Mouse (Mus musculus) heart, adult 2 months (tissue): ENCODE measurements around the gene Ubc. TPM values are rescaled to one million over a fixed set of nuclear protein-coding genes. Genes with fewer than 3 reads are reported as not detected.

Experiments used
- DNase-seq, 2 experiments: peaks; one replicate each; pipeline ENCODE4 v3.0.0; 2021
- H3K27ac ChIP-seq: fragments of 200-600 bp; 2 replicates; pipeline ENCODE4 v1.8.1; 2022
- H3K27me3 ChIP-seq: fragments of 200-500 bp; 2 replicates; pipeline ENCODE4 v1.6.1; 2012; ENCODE audit warnings: mild to moderate bottlenecking, low read length, inconsistent platforms, mixed read lengths; ENCODE audit not compliant: control insufficient read depth, insufficient read depth
- H3K36me3 ChIP-seq: fragments of 200-500 bp; 2 replicates; pipeline ENCODE4 v1.6.1; 2012; ENCODE audit warnings: low read length, inconsistent platforms; ENCODE audit not compliant: control insufficient read depth, insufficient read depth
- H3K4me1 ChIP-seq: fragments of 200-500 bp; 2 replicates; pipeline ENCODE4 v1.6.1; 2011; ENCODE audit warnings: low read length; ENCODE audit not compliant: control insufficient read depth, insufficient read depth
- H3K4me3 ChIP-seq: fragments of 200-600 bp; 2 replicates; pipeline ENCODE4 v1.8.1; 2022
- H3K79me2 ChIP-seq: fragments of 200-500 bp; replicated peaks from 2 replicates; pipeline ENCODE4 v1.6.1; 2012; ENCODE audit warnings: mild to moderate bottlenecking, inconsistent platforms, low read length, moderate library complexity, mixed read lengths; ENCODE audit not compliant: control insufficient read depth, insufficient read depth
- H3K9ac ChIP-seq: fragments of 200-500 bp; 2 replicates; pipeline ENCODE4 v1.6.1; 2012; ENCODE audit warnings: low read depth, mild to moderate bottlenecking, control low read depth, inconsistent platforms, low read length, mixed read lengths
- CTCF ChIP-seq: fragments of 200-600 bp; IDR thresholded peaks from 2 replicates; pipeline ENCODE4 v1.8.1; 2022; ENCODE audit warnings: antibody characterized with exemption, mild to moderate bottlenecking, moderate library complexity
- EP300 ChIP-seq: fragments of 200-500 bp; IDR thresholded peaks from 2 replicates; pipeline ENCODE4 v1.6.1; 2011; ENCODE audit warnings: low read depth, low read length, control low read depth; ENCODE audit not compliant: insufficient read depth
- POLR2A ChIP-seq: fragments of 200-500 bp; IDR thresholded peaks from 2 replicates; pipeline ENCODE4 v1.6.1; 2011; ENCODE audit warnings: mild to moderate bottlenecking, low read depth, low read length, control low read depth; ENCODE audit not compliant: insufficient read depth
- WGBS: fragments of 180-500 bp; shearing (Covaris S2); methylation state at CpG from one replicate; pipeline ENCODE4 v1.1.7; 2018; 5-methylcytosine and 5-hydroxymethylcytosine counted together
- intact Hi-C: fragments of 180-260 bp; cut with DNase I; formaldehyde crosslinking; loops from one replicate; pipeline ENCODE4 v1.15.1; 2025
- polyA plus RNA-seq: library from polyadenylated mRNA; depleted of rRNA; stranded (reverse); fragments of >200 nt; gene quantifications from 2 replicates; pipeline ENCODE4 v1.2.3, GENCODE M21; 2012
- total RNA-seq, 2 experiments: library from RNA; stranded (reverse); gene quantifications; 2 replicates each; pipeline ENCODE4 v1.2.3; 2021

Ubc gene
- total and polyA plus RNA-seq, 3 experiments = 664 to 1,473 (median 894) TPM

DNA sequence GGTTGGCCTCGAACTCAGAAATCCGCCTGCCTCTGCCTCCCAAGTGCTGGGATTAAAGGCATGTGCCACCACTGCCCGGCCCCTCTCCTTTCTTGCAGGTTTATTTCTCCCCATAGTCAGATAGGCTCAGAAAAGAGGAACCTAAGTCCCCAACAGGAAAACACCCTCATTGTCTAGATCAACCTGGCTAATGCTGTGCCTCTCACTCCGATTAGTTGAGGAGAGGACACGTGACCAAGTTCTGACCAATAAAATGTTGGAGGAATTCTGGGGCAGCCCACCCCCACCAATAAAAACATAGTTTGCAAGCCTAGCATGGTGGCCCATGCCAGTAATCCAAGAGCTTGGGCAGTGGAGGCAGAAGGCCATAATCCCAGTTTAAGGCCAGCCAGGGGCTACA, 38.1 kb downstream of the Ubc start:
- no peak overlapping the region for H3K9ac ChIP-seq
- no peak overlapping the region for H3K4me3 ChIP-seq
- H3K79me2 ChIP-seq = no peaks in the 10 kb centered on the region
- no peaks in the 10 kb centered on the region for H3K36me3 ChIP-seq
- no peak for TF ChIP-seq CTCF
- no peak for TF ChIP-seq POLR2A
- no peak for TF ChIP-seq EP300
- H3K4me1 ChIP-seq = peaks cover 2% of the 10 kb centered on the region
- intact Hi-C loops = no loop called here
- WGBS = 77% methylated on average over 5 of the region's 5 CpGs
- no peaks in the 10 kb centered on the region for H3K27me3 ChIP-seq
- no peak overlapping the region for H3K27ac ChIP-seq
- no peak for DNase-seq

GRCm38 (mm10) chr5:125351057-125351456, 38.9 kb downstream of the Ubc start:
- TF ChIP-seq POLR2A = no peak
- no peak for TF ChIP-seq EP300
- no peak for TF ChIP-seq CTCF
- Histone ChIP-seq H3K79me2 (no peaks in the 10 kb centered on the region), H3K9ac (no peak overlapping the region), H3K36me3 (no peaks in the 10 kb centered on the region), H3K27ac (no peak overlapping the region), H3K27me3 (no peaks in the 10 kb centered on the region), H3K4me1 (peaks cover 2% of the 10 kb centered on the region), H3K4me3 (no peak overlapping the region)
- WGBS = 74% methylated on average over 8 of the region's 8 CpGs
- no peak for DNase-seq
- intact Hi-C loops = no loop called here

- Histone ChIP-seq H3K4me3 (no peak overlapping the region), H3K36me3 (no peaks in the 10 kb centered on the region), H3K79me2 (no peaks in the 10 kb centered on the region), H3K27ac (no peak overlapping the region), H3K9ac (no peak overlapping the region), H3K4me1 (peaks cover 2% of the 10 kb centered on the region), H3K27me3 (no peaks in the 10 kb centered on the region)
- WGBS = 75% methylated on average over 3 of the region's 3 CpGs
- intact Hi-C loops = no loop called here
- TF ChIP-seq EP300 = no peak
- no peak for TF ChIP-seq CTCF
- no peak for TF ChIP-seq POLR2A
- no peak for DNase-seq
These were observed 40.6 kb downstream of the Ubc start for GRCm38 (mm10) chr5:125349391-125349790.

DNA sequence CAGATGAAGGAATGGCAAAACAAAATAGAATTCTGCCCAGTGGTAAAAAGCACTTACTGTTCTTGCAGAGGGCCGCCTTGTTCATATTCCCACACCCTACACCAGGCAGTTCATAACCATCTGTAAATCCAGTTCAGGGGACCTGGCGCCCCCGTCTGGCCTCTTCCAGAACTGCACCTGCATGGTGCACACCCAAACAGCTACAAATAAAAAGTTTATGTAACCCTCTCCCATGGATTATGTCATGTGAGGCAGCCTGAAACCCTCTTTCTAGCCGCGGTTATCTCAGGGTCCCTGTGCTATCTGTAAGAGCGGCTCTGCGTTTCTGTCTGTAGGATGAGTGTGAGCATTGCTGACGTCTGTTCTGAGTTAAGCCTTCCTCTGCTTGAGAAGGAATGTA, 41.5 kb downstream of the Ubc start:
- Histone ChIP-seq H3K27me3 (no peaks in the 10 kb centered on the region), H3K36me3 (no peaks in the 10 kb centered on the region), H3K9ac (no peak overlapping the region), H3K4me3 (no peak overlapping the region), H3K4me1 (peaks cover 2% of the 10 kb centered on the region), H3K27ac (no peak overlapping the region), H3K79me2 (no peaks in the 10 kb centered on the region)
- DNase-seq = peak; percentile 52 to 74
- TF ChIP-seq POLR2A (no peak), CTCF (peak; percentile 93), EP300 (no peak)
- WGBS = 34% methylated on average over 8 of the region's 8 CpGs
- intact Hi-C loops = no loop called here

- no peak for DNase-seq
These were observed 41.9 kb downstream of the Ubc start for GRCm38 (mm10) chr5:125348067-125348466.

GRCm38 (mm10) chr5:125344296-125344695, 45.7 kb downstream of the Ubc start:
- 95% methylated on average over 6 of the region's 6 CpGs for WGBS
- intact Hi-C loops = loop anchor here (5.0 kb wide), 2 partner anchors 42 to 72 kb away; no protein-coding TSS in a partner anchor

More at GRCm38 (mm10) chr5:125348067-125348466, 41.9 kb downstream of the Ubc start:
- Histone ChIP-seq H3K4me1 (peaks cover 2% of the 10 kb centered on the region), H3K9ac (no peak overlapping the region), H3K79me2 (no peaks in the 10 kb centered on the region), H3K27ac (no peak overlapping the region), H3K36me3 (no peaks in the 10 kb centered on the region), H3K27me3 (no peaks in the 10 kb centered on the region), H3K4me3 (no peak overlapping the region)
- WGBS = 35% methylated on average over 7 of the region's 7 CpGs
- TF ChIP-seq POLR2A (no peak), EP300 (no peak)
- intact Hi-C loops = no loop called here

More at GRCm38 (mm10) chr5:125344296-125344695, 45.7 kb downstream of the Ubc start:
- no peak for TF ChIP-seq EP300
- no peak for TF ChIP-seq CTCF
- no peak for TF ChIP-seq POLR2A
- no peaks in the 10 kb centered on the region for H3K36me3 ChIP-seq
- H3K9ac ChIP-seq = no peak overlapping the region
- no peaks in the 10 kb centered on the region for H3K79me2 ChIP-seq
- H3K4me3 ChIP-seq = no peak overlapping the region
- H3K4me1 ChIP-seq = peaks cover 7% of the 10 kb centered on the region
- DNase-seq = no peak
- no peaks in the 10 kb centered on the region for H3K27me3 ChIP-seq
- no peak overlapping the region for H3K27ac ChIP-seq
